Comparison of ENCODE assay signal across 8 mouse cellular contexts in genomic region chr2:157457100-157457806, GRCm38 (mm10). TPM values are rescaled to one million over a fixed set of nuclear protein-coding genes. Genes with fewer than 3 reads are reported as not detected.
DNase-seq lines count a peak whose midpoint lies in the region; ATAC-seq and TF ChIP-seq lines count a peak whose summit lies in the region.

No protein-coding gene starts in this region.

- peak overlapping the region; percentile 69 for H3K9ac ChIP-seq in embryonic facial prominence, embryonic 13.5 days
- H3K9ac ChIP-seq in heart, adult 2 months (ENCODE audit: low read depth, low read length), result peak overlapping the region; percentile 37
- H3K9ac ChIP-seq in limb, embryonic 11.5 days (ENCODE audit: low read length), result peak overlapping the region; percentile 73
- H3K9ac ChIP-seq in midbrain, embryonic 13.5 days (replicated peaks), result peak overlapping the region; percentile 70

- peaks cover 55% of the 10 kb centered on the region for H3K36me3 ChIP-seq in embryonic facial prominence, embryonic 13.5 days
- H3K36me3 ChIP-seq in heart, adult 2 months (ENCODE audit: control insufficient read depth, insufficient read depth, low read length), result no peaks in the 10 kb centered on the region
- no peaks in the 10 kb centered on the region for H3K36me3 ChIP-seq in kidney, adult 2 months (ENCODE audit: control insufficient read depth, insufficient read depth, low read length)
- peaks cover 6% of the 10 kb centered on the region; the same call in 1 of the 2 replicates for H3K36me3 ChIP-seq in limb, embryonic 11.5 days (ENCODE audit: control insufficient read depth, insufficient read depth, low read length)
- peaks cover 51% of the 10 kb centered on the region for H3K36me3 ChIP-seq in midbrain, embryonic 13.5 days
- peaks cover 36% of the 10 kb centered on the region for H3K36me3 ChIP-seq in small intestine, adult 2 months (ENCODE audit: control insufficient read depth, insufficient read depth, low read length)

- peak; percentile 72 for ATAC-seq in embryonic facial prominence, embryonic 13.5 days (ENCODE audit: insufficient number of reproducible peaks, insufficient read depth, low FRiP score, low TSS enrichment, low read depth)
- ATAC-seq in limb, embryonic 11.5 days (ENCODE audit: insufficient number of reproducible peaks, low FRiP score, low TSS enrichment, low read depth), result peak; percentile 74
- ATAC-seq in midbrain, embryonic 13.5 days, result peak; percentile 83

- no peaks in the 10 kb centered on the region for H3K9me3 ChIP-seq in embryonic facial prominence, embryonic 13.5 days
- no peaks in the 10 kb centered on the region for H3K9me3 ChIP-seq in limb, embryonic 11.5 days (ENCODE audit: control insufficient read depth, low read length)
- no peaks in the 10 kb centered on the region for H3K9me3 ChIP-seq in midbrain, embryonic 13.5 days

- H3K27ac ChIP-seq in embryonic facial prominence, embryonic 13.5 days, result peak overlapping the region; percentile 63
- H3K27ac ChIP-seq in heart, adult 2 months, result peak overlapping the region; percentile 57
- no peak overlapping the region for H3K27ac ChIP-seq in kidney, adult 2 months (ENCODE audit: insufficient read depth, low read depth, low read length)
- H3K27ac ChIP-seq in limb, embryonic 11.5 days (replicated peaks; ENCODE audit: low read depth, low read length), result peak overlapping the region; percentile 56; the same call in 1 of the 2 replicates
- peak overlapping the region; percentile 89 for H3K27ac ChIP-seq in midbrain, embryonic 13.5 days
- peak overlapping the region; percentile 83 for H3K27ac ChIP-seq in small intestine, adult 2 months (ENCODE audit: insufficient read depth, low read depth, low read length)

- H3K27me3 ChIP-seq in embryonic facial prominence, embryonic 13.5 days, result no peaks in the 10 kb centered on the region
- no peaks in the 10 kb centered on the region for H3K27me3 ChIP-seq in heart, adult 2 months (ENCODE audit: control insufficient read depth, insufficient read depth, low read length)
- H3K27me3 ChIP-seq in kidney, adult 2 months (replicated peaks; ENCODE audit: control insufficient read depth, insufficient read depth, low read length), result no peaks in the 10 kb centered on the region
- H3K27me3 ChIP-seq in limb, embryonic 11.5 days (ENCODE audit: control insufficient read depth, insufficient read depth, low read length), result no peaks in the 10 kb centered on the region
- H3K27me3 ChIP-seq in midbrain, embryonic 13.5 days, result no peaks in the 10 kb centered on the region
- no peaks in the 10 kb centered on the region for H3K27me3 ChIP-seq in small intestine, adult 2 months (ENCODE audit: control insufficient read depth, insufficient read depth, low read length)

- DNase-seq in 3T3-L1 (ENCODE audit: low read depth, low spot score), result peak; percentile 79
- DNase-seq in adrenal gland, postnatal 36 days, result peak; percentile 92 to 94
- DNase-seq in heart, adult 2 months, result peak; percentile 93 to 96
- peak; percentile 89 for DNase-seq in kidney, adult 2 months
- peak; percentile 96 for DNase-seq in limb, embryonic 11.5 days (ENCODE audit: low spot score)

- WGBS in embryonic facial prominence, embryonic 13.5 days, result 3% methylated on average over 56 of the region's 56 CpGs
- 2% methylated on average over 55 of the region's 56 CpGs for WGBS in heart, adult 2 months
- WGBS in kidney, adult 2 months, result 10% methylated on average over 56 of the region's 56 CpGs
- 1% methylated on average over 56 of the region's 56 CpGs for WGBS in limb, embryonic 11.5 days
- under 1% methylated on average over 56 of the region's 56 CpGs for WGBS in midbrain, embryonic 13.5 days
- WGBS in small intestine, adult 2 months, result 17% methylated on average over 56 of the region's 56 CpGs

- no peaks in the 10 kb centered on the region for H3K79me2 ChIP-seq in heart, adult 2 months (replicated peaks; ENCODE audit: control insufficient read depth, insufficient read depth, low read length)

- TF ChIP-seq CTCF in heart, adult 2 months (IDR thresholded peaks at IDR 0.05), result no peak; the same call in none of the 2 replicates
- TF ChIP-seq CTCF in kidney, adult 2 months (conservative IDR thresholded peaks at IDR 0.05; ENCODE audit: insufficient read depth, insufficient read length, low read depth, low read length), result peak; percentile 95
- peak; percentile 97 for TF ChIP-seq CTCF in small intestine, adult 2 months (IDR thresholded peaks at IDR 0.05; ENCODE audit: extremely low read depth, insufficient read length, insufficient replicate concordance, low read depth, low read length)

- peak overlapping the region; percentile 61 for H3K4me2 ChIP-seq in embryonic facial prominence, embryonic 13.5 days
- peak overlapping the region; percentile 57 for H3K4me2 ChIP-seq in limb, embryonic 11.5 days (ENCODE audit: low read depth, severe bottlenecking)
- H3K4me2 ChIP-seq in midbrain, embryonic 13.5 days (replicated peaks), result peak overlapping the region; percentile 49

- 0 out of 2 replicates have a peak, but pooled peaks have one; percentile 58 for TF ChIP-seq EP300 in heart, adult 2 months (IDR thresholded peaks at IDR 0.05; ENCODE audit: insufficient read depth, low read depth, low read length)

- peaks cover 42% of the 10 kb centered on the region for H3K4me1 ChIP-seq in embryonic facial prominence, embryonic 13.5 days
- peaks cover 1% of the 10 kb centered on the region; the same call in 1 of the 2 replicates for H3K4me1 ChIP-seq in heart, adult 2 months (ENCODE audit: control insufficient read depth, insufficient read depth, low read length)
- peaks cover 6% of the 10 kb centered on the region; the same call in 1 of the 2 replicates for H3K4me1 ChIP-seq in kidney, adult 2 months (ENCODE audit: control insufficient read depth, insufficient read depth, low read length)
- peaks cover 31% of the 10 kb centered on the region for H3K4me1 ChIP-seq in limb, embryonic 11.5 days (ENCODE audit: control insufficient read depth, insufficient read depth, low read length)
- peaks cover 63% of the 10 kb centered on the region for H3K4me1 ChIP-seq in midbrain, embryonic 13.5 days (replicated peaks)
- peaks cover 21% of the 10 kb centered on the region for H3K4me1 ChIP-seq in small intestine, adult 2 months (ENCODE audit: control insufficient read depth, insufficient read depth, insufficient read length, low read length)

- H3K4me3 ChIP-seq in embryonic facial prominence, embryonic 13.5 days, result peak overlapping the region; percentile 41
- peak overlapping the region; percentile 53 for H3K4me3 ChIP-seq in heart, adult 2 months
- peak overlapping the region; percentile 15; the same call in 1 of the 2 replicates for H3K4me3 ChIP-seq in kidney, adult 2 months (ENCODE audit: insufficient read depth, low read depth, low read length)
- peak overlapping the region; percentile 26 for H3K4me3 ChIP-seq in limb, embryonic 11.5 days (ENCODE audit: low read depth, low read length)
- peak overlapping the region; percentile 31 for H3K4me3 ChIP-seq in midbrain, embryonic 13.5 days (replicated peaks)
- H3K4me3 ChIP-seq in small intestine, adult 2 months (ENCODE audit: low read depth, low read length), result peak overlapping the region; percentile 60

- TF ChIP-seq POLR2A in heart, adult 2 months (IDR thresholded peaks at IDR 0.05; ENCODE audit: insufficient read depth, low read depth, low read length), result no peak
- TF ChIP-seq POLR2A in kidney, adult 2 months (IDR thresholded peaks at IDR 0.05; ENCODE audit: low read depth, low read length), result no peak
- peak; percentile 42; the same call in 1 of the 2 replicates for TF ChIP-seq POLR2A in small intestine, adult 2 months (IDR thresholded peaks at IDR 0.05; ENCODE audit: low read depth, low read length)

- intact Hi-C loops in heart, adult 2 months (cut with DNase I), result loop anchor here (1.0 to 5.0 kb wide), 3 partner anchors 90 to 165 kb away; partner anchors contain the start of gene Manbal

RNA-seq across cellular contexts. Expression of gene Src, which starts 39.0 kb away (rescaled TPM):
- 10 to 100 TPM; 17.7 to 18.0 TPM for total RNA-seq in adrenal gland, postnatal 36 days (2021)
- polyA plus RNA-seq in embryonic facial prominence, embryonic 13.5 days (2015; fragmentation: Nextera tagmentation; extraction: Ambion mirVana), result 21.5 and 22.1 TPM in 2 replicates
- total RNA-seq in heart, adult 2 months (2021), result 1 to 10 TPM; 4.0 to 4.1 TPM
- 5.4 and 5.8 TPM in 2 replicates for polyA plus RNA-seq in heart, adult 2 months (2012; rRNA removed)
- polyA plus RNA-seq in kidney, adult 2 months (2012; rRNA removed), result 31.8 and 33.9 TPM in 2 replicates
- 13.2 and 18.5 TPM in 2 replicates for polyA plus RNA-seq in limb, embryonic 11.5 days (2014; fragmentation: Nextera tagmentation; extraction: Ambion mirVana)
- polyA plus RNA-seq in midbrain, embryonic 13.5 days (2015; fragmentation: Nextera tagmentation; extraction: Ambion mirVana), result 31.6 and 39.1 TPM in 2 replicates
- polyA plus RNA-seq in small intestine, adult 2 months (2012; rRNA removed), result 65.9 and 161 TPM in 2 replicates
